Mouse (Mus musculus) adrenal gland, postnatal 4 days (tissue): Measurements from ENCODE around the gene Mtch1. TPM values are rescaled to one million over a fixed set of nuclear protein-coding genes. Genes with fewer than 3 reads are reported as not detected.

Source experiments
- DNase-seq, 2 experiments: peaks; one replicate each; pipeline ENCODE4 v3.0.0; 2021 to 2022; ENCODE audit warnings: low spot score in 2 of 2, mixed read lengths in 2 of 2
- total RNA-seq, 2 experiments: library from RNA; stranded (reverse); gene quantifications; 2 replicates each; pipeline ENCODE4 v1.2.3; 2021

The Mtch1 gene
- total RNA-seq, 2 experiments from 2014 or later: 309 to 341 TPM

DNA sequence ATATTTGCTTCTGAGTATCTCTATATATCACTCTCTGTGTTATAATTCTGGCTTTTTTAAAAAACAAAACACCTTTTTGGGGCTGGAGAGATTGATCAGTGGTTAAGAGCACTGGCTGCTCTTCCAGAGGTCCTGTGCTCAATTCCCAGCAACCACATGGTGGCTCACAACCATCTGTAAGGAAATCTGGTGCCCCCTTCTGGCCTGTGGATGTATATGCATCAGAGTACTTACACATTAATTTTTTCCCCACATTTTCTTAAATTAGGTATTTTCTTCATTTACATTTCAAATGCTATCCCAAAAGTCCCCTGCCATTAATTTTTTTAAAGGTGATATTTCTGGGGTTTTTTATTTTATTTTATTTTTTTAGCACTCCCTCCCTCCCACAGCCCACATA is 34.4 kb downstream of the Mtch1 start:
- DNase-seq: no peak

DNA sequence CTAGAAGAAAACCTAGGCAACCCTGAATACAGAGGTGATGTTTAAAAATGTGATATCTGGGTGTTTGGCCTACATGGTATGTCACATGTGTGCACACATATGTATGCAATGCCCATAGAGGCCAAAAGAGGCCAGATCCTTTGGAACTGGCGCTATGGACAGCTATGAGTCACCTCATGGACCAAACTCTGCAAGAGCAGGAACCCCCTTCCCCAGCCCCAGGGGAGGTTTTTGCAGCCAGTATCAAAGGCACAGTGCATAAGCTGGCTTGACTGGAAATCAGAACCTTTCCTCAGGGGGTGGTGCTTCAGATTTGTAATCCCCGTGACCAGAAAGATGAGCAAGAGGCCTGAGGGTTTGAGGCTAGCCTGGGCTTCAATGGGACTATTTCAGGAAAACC is 35.7 kb downstream of the Mtch1 start:
- no peak for DNase-seq

DNA sequence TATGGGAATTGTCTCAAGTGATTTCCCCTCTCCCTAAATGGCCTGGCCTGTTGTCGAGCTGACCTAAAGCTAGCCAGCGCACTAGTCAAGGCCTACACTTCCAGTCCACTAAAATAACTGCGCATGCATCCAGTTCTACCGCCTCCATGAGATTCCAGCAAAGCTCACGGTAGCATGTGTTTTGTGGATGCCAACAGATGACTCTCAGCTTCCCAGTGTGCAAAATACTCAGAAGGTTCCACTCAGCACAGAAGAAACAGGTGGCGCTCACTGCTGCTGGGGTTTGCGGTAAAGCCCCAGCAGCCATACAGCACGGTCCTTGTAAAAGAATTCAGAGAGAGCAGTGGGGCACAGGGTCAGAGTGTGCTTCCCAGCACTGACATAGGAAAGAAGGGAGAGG is 36.1 kb downstream of the Mtch1 start:
- no peak for DNase-seq

DNA sequence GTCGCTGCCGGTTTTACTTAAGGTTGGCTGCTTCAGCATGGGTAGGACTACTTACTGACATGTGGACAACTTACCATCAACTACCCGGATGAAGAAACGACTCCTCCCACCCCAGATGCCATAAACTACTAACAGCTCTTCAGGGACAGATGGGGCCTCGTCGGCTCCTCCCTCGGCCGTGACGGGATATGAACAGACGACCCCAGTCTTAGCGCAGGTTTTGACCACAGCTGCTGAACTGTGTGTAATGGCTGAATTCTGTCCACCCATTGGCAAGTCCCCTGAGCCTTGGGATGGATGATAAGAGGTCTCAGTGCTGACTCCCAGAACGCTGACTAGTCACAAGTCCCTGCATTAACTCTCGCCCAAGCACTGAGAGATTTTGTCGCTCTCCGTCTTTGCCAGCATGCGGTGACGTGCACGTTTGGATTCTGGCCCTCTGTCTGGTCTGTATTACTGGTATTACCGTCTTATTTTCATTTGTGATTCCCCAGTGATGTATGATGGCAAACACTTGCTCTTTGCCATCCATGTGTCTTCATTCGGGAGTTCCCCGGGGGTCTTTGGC is 37.6 kb downstream of the Mtch1 start:
- DNase-seq: no peak

DNA sequence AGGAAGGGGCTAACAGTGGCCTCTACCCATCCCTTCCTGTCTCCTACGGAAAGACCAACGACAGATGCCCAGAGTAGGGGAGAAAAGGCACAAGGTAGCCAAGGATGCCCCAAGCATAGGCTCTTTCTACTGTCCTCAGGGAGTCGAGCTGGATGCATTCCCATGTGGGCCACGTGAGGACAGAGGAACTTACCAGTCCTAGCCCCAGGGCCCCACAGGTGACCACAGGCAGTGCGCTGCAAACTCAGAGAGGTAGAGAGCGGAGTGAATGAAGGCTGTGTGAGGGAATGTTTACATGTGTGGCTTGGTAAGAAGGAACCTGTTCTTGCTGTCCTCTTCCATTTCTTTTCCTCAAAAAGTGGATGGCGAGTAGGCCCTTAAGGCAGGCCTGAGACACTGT is 41.9 kb downstream of the Mtch1 start:
- DNase-seq: no peak

DNA sequence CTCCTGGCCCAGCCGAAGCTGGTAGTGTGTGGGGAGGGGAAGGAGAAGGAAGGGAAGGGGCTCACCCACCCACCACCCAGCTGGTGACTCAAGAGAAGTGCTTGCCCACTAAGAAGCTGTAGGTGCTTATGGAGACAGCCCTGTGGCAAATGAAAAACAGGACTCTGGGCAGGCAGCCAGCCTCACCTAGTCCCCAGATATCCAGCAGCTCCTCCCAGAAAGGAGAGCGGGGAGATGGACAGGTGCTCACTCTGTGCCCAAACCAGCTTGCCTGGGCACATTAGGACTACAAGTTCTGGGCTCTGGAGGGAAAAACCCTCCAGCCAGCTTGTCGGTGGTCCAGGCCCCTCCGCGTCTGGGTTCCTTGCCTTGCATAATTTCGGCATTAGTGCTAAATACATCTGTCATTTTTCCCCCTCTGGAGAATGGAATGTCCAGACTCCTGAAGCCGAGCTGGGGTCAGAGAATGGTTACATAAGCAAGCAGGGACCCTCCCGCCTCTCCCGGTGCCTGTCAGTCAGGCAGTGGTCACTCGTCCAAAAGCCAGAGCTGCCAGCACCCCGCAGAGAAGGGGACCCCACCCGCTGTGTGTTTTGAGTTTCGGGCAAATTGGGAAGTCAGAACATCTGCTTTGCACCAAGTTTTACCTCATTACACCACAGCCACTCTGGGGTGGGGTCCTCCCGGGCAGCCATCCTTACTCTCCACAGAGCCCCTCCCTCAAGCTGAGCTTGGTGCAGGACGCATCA is 42.5 kb downstream of the Mtch1 start:
- DNase-seq: no peak

DNA sequence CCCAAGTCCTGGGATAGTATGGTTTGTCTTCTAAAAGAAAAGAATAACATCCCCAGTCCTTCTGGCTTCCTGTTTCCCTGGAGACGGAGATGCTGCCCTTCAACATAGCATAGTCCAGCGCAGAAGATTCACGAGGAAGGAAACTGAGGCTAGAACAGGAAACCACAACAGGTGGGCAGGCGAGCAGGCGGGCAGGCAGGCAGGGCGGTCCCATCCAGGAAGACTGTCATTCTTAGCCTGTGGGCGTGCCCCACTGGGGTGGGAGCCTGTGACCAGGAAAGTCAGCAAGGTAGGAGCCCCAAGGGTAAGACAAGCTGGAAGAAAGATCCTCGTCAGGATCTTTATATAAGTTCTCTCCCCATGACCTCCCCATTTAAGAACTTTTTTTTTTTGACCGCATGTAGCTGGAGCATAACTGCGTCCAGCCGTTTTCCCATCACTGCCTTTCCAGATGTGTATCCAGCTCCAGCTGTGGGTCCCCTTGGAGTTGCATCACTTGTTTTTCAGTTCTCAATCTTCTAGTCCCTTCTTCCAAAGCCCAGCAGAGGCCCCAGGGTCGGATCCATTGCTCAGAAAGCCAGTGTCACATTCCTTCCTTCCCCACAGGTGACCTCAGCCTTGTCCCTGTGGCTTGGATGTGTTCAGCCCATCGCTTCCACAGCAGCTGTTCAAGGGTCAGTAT is 43.2 kb downstream of the Mtch1 start:
- DNase-seq: no peak

DNA sequence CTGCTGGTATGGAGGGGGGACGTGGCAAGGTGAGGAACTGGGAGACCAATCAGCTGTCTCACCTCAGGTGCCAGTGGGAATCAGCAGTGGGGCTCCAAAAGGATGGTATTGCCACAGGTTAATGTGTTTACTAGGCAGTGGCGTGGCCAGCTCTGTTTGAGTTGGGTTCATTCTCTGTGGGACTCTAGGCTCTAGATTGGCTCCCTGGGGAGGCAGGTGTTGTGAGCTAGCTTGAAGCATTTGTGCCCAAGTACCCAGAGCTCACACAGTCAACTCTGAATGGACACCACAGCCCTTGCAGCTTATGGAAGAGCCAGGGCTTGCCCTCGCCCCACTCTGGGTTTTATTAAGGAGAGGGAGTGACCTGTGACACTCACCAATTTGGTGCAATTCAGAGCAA is 43.9 kb downstream of the Mtch1 start:
- DNase-seq: no peak

DNA sequence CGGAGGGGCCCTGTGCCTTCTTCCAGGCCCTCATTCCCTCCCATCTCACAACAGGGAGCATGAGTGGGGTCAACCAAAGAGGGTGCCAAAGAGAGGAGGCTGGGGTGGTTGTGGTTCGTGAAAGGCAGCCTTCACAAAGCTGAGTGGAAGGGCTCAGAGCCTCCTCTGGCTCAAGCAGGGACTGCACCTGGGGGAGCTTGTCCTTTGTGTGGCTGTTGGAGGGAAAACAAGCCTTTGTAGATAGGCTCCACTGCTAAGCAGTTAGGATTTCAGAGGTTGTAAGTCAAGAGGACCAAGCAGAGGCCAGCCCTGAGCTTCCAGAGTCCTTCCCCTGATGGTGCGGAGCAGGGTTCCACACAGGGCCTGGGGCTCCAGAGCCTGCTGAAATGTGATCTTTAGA is 44.6 kb downstream of the Mtch1 start:
- DNase-seq: no peak

DNA sequence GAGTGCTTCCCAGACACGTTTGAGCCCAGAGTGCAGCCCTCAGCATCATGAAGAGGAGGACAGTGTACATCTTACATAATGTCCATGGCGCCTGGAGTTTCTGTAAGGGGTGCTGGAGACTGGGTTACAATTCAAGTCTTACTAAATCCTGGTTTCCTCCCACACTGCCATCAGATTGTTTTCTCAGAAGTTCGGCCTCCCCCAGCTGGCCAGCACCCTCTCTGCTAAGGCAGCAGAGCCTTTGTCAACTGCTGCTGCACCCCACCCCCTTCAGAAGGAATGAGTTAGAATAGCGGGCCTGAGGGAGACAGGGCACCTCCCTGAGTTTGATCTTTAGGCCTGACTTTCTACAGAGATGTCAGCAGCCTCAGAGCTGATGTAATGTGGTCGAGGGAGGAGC is 45.6 kb downstream of the Mtch1 start:
- no peak for DNase-seq

DNA sequence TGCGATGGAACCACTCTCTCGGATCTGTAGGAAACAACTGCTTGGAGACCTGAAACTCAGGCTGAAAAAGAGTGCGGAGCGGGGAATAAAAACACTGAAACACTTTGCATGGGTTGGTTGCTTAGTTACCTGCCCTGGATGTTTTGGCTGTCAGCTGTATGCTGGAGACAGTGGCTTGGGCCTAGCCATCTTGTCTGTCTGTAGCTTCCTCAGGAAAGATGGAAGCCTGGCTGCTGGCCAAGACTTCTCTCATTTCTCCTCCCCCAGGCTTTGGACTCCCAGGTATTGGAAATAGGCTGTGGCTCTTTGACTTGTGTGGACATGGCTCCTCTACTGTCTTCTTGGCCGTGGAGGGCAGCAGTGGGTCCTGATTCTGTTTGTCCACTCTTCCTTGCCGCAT is 46.3 kb downstream of the Mtch1 start:
- no peak for DNase-seq

DNA sequence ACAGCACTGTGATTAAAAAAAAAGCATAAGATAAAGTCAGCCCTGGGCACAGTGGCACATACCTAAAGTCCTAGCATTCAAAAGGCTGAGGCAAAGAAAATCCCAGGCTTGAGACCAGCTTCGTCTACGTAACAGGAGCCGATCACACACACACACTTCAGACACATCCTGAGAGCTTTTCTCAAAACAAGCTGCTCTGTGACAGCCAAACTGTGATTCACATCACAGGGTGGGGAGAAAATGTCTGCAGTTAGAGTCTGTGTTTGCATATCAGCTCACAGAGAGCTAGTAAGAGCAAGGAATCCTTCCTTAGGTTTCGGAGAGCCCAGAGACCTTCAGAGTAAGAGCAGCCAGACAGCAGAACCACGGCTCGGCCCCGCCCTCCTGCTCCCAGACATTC is 46.8 kb downstream of the Mtch1 start:
- no peak for DNase-seq

DNA sequence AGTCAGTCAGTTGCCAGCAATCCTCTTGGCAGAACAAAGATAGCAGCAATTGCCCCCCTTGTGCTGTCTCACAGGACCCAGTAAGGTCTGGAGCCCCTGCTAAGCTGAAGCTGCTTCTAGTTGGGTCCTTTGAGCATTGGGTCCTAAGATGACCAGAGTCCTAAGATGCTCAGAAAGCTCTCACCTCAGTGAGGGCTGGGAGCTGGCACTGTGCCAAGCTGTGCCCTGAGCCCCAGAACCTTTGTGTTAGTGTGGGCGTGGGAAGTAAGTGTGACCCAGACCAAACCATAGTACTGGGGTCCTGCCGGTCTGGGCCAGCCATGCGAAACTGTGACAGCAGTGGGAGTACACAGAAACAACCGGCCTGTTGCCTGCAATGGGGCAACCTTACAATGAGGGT is 48.5 kb downstream of the Mtch1 start:
- DNase-seq: no peak

DNA sequence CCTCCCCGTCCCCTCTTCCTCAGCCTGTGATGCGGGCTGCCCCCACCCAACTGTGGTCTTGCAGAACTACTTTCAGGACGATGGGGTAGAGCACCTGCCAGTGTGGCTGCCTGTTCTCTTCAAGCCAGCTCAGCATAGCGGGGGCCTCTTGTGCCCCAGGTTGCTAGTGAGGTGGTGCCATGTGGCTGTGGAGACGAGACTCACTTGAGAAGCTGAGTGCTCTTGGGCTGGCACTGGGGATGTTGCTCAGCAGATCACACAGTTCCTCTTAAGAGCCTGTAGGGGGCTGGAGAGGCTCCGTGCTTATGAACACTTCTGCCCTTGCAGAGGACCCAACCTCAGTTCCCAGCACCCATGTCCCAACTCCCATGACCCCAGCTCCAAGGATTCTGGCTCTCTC is 49.9 kb downstream of the Mtch1 start:
- no peak for DNase-seq

DNA sequence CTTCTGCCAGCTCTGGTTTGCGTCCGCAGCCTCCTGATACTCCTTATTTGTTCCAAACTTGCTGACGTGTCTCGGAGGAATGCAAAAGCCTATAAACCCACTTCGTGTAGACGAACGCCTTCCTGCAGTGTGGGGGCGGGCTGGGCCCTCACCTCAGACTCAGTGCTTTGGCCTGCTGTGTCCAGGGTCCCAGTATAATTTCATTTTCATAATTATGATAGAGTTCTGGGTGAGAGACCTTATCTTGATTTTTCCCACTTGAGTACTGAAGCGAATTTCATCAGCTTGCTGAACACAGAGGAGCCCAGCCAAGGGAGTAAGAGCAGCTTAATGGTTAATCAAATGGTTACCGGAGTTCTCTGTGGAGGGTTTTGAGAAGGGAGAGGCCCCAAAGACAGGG is 50.4 kb downstream of the Mtch1 start:
- DNase-seq: no peak

DNA sequence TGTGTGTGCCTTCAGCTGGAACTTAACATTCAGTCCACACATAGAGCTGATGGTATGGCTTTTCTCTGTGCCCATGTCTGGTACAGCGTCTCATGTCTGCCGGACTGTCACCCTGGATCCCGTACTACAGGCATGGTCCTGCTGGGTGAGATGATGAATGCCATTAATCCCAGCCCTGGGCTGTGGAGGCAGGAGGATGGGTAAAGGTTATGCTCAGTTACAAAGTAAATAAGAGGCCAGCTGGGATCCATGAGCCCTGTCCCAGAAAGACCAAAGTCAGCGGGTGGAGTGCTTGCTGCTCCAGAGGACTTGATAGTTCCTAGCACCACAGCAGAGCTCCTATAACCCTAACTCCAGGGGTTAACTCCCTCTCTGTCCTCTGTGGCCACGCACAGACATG is 51.9 kb downstream of the Mtch1 start:
- DNase-seq: no peak

DNA sequence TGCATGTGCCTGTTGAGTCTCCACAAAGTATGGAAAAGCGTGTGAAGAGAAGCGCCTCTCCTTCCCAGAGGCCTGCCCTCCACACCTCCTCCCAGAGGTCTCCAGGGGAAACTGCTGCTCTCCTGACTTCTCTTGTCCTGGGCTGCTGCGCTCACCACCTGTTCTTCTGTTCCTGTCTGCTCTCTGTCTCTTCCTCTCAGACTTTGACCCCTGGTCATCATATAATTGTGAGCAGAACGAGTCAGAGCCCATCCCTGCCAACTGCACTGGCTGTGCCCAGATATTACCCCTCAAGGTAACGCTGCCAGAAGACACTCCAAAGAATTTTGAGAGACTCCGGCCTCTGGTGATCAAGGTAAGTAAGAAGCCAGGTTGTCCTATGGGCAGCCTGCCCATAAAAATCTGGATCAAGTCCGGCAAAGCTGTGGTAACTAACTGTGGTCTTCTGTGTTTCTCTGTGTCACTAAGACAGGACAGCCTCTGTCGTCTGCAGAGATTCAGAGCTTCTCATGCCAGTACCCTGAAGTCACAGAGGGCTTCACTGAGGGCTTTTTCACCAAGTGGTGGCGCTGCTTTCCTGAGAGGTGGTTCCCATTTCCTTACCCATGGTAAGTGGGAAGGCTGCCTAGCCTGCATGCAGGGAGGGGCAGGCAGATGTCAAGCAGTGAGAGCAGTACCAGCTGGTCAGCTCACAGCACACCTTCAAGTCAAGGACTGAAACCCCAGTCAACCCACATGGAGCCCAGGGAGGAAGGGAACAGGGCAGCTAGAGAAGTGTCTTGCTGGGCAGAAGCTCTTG is 53.7 kb downstream of the Mtch1 start:
- no peak for DNase-seq

DNA sequence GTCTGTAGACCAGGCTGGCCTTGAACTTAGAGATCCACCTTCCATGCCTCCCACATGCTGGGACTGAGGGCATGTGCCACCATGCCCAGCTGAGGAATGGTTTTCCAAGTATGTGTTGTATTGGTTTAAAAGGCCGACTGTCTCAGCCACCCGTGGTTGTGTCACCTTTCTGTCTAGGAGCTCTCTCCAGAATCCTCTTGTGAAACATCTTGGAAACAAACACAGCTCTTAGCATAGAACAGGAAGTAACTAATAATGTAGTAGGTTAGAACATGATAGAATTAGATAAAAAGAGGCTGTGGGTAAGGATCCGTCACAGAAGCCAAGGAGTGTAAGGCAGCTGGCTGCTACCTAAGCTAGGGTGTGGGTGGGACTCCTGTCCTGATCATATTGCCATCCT is 54.7 kb downstream of the Mtch1 start:
- no peak for DNase-seq

DNA sequence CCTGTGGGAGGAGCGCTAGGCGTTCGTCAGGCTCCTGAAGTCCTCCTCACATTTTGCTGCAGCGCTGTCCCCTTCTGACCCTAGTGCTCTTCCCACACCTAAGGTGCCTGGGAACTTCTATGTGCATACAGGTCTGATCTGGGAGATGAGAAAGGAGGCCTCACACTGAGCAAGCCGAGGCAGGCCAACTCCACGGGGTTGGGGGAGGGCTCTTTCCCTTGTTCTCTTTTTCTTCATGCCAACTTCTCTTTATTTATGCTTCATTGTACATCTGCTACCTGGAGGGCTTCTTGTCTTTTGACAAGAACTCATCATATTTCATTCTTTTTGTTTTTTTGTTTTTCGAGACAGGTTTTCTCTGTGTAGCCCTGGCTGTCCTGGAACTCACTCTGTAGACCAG is 55.9 kb downstream of the Mtch1 start:
- no peak for DNase-seq

DNA sequence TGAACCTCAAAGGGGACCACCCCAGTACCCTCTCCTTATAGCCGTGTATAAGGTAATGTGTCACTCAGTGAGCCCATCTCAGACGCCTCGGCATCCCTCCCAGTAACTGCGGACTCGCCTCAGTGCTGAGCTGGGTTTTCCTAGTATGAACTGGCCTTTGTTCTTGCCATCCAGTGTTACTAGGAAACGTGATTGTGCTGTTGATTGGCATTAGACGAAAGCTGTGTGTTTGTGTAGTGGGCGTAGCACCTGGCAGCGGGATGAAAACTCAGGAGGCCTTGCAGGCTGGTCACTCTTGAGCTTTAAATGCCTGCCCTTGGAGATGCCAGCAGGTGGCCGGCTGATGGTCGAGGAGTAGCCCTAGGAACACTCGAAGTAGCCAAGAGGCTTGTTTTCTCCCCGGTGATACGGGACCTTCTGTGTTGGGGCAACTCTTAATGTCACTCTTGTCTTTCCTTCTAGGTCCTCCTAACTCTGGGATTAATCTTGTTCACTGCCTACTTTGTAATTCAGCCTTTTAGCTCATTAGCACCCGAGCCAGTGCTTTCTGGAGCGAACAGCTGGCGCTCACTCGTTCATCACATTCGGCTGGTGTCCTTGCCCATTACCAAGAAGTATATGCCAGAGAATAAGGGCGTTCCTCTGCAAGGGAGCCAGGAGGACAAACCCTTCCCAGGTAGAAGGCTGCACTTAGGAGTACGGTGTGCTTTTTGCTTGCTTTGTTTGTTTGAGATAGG is 65.3 kb downstream of the Mtch1 start:
- DNase-seq: no peak
